Mouse (Mus musculus) yolk sac, embryonic 10.5 days (tissue): ENCODE results near the gene Nop56.

ENCODE experiments used
- DNase-seq: peaks from one replicate; pipeline ENCODE4 v3.0.0-alpha.2; 2017; ENCODE audit warnings: low spot score

The Nop56 gene

DNA sequence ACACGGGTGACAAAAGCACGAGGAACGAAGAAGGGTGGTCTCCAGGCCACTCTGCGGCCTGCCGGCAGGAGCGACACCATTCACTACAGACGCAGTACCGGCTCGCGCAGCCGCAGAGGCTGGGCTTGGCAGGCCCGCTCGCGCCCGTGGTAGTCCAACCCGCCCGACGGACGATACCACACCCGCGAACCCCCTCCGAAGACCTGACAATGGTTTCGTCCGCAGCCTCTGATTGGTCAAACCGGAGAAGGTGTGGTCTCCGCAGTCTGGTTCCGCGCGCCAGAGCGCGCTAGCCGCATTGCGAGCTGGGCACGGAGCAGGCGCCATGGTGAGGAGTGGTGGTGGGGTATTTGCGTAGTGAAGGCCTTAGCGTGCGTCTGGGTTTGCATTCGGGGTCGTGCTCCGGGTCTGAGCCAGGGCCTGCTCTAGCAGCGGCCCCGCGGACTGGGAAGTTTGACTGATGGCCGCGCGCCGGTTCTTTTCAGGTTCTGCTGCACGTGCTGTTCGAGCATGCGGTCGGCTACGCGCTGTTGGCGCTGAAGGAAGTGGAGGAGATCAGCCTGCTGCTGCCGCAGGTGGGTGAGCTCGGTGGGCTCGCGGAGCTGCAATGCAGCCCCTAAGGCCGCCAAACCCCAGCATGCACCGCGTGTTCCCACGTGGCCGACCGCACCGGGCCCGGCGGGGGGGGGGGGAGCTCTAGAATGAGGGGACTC is at the start of gene Nop56:
Gene Nop56 (plus strand): TSS at position 282 of the 713 bp plus-strand sequence.
- DNase-seq = peak; percentile 99

DNA sequence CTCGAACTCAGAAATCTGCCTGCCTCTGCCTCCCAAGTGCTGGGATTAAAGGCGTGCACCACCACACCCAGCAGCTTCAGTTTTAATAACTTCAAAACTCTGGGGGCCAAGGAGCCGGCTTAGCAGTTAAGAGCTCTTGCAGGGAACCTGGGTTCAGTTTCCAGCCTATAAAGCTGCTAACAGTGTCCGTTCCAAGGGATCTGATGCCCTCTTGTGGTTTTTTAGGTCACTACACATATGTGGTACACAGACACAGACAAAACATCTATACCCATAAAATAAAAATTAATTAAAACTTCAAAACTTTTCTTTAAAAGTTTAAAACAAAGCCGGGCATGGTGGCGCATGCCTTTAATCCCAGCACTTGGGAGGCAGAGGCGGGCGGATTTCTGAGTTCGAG is 27.3 kb upstream of the Nop56 start:
- DNase-seq = peak; percentile 5

DNA sequence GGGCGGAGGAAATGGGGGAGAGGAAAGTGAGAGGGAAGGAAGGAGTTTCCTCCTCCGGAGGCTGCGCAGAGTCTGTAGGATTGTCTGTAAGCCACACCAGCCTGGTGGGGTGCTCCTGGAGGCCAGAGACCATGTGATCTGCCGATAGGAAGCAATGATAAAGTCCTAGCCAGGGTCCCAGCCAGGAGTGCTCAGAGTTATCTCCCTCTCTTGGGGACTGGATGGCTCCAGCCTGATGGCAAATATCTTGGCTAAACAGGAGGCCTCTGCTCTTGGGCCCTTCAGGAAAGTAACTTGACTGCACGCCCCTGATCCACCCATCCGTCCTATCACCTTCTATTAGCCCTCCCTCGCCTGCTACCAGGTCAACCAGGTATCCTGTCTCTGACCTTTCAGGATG is 26.0 kb upstream of the Nop56 start:
- DNase-seq = no peak

DNA sequence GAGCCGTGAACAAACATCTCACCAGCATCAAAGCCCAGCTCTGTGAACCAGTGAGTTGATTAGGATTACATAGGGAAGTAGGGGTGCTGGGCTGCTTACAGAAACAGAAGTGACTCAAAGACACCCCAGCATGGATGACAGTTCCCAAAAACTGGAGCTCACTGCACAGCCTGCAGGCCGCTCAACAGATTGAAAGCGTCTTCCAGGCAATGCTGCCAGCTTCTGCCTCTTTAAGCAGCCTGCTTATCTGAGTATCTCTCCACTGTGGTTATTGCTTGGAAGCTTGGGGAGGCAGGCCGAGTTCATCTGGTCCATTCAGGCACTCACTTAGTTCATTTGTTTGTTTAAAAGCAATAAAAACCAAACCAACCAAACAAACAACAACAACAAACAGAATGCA is 17.5 kb upstream of the Nop56 start:
- no peak for DNase-seq

DNA sequence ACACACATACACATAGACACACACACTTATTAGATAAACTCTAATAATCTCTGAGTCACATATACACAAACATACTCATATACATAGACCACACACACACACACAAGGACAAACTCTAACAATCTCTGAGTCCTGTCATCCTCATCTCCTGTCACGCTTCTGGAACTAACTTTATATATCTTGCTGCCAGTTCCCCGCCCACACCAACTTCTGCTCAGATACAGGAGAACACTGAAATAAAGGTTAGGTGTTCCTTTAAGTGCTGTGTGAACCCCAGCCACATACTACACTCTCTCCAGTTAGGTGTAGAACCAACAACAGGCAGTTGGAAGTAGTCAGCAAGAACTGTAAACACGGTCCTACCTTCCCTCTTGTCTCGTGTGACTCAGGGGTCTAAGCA is 13.4 kb upstream of the Nop56 start:
- no peak for DNase-seq

DNA sequence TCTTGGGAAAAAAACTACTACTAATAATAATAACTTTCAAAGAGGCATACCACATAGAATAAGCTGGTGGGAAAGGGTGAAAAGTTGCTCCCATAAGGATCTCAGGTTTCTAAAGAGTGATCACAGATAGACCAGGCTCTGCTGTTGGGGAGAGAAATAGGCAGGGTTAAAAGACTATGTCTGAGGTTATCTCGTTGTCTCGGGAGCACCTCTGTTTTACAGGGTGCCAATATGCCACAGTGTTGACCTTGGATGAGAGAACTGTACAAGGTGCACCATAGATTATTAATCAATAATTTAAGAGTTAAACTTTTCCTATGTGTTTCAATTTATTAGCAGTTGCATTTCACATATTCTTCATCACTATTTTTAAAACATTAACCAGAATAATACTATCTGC is 12.3 kb upstream of the Nop56 start:
- DNase-seq = no peak

DNA sequence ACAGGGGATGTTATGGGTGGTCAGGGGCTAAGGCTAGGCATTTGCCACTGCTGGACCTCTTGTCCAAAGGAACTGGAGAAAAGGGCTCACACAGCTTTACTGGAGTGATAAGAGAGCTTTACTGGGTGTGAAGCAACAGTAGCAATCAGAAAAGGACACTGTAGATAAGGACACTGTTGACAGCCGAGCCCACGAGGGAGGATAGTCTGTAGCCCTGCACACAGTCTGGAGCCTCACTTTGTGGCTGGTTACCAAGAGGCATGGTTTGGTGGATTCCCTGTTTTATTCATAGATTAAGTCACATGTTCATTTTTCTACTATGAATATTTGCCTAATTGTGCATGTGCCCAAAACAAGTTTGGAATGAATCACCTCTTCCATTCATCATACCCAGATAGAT is 11.8 kb upstream of the Nop56 start:
- no peak for DNase-seq

DNA sequence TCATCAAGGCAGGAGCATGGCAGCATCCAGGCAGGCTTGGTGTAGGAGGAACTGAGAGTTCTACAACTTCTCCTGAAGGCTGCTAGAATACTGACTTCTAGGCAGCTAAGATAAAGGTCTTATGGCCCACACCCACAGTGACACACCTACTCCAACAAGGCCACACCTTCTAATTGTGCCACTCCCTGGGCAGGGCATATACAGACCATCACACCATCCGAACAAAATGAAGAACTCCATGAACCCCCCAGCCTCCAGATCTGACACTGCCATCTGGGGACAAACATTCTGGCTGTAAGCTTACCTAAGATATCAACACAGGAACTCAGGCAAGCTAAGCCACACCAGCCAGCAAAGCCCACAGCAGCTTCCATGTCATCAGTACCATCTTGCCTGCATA is 8.7 kb upstream of the Nop56 start:
- no peak for DNase-seq

DNA sequence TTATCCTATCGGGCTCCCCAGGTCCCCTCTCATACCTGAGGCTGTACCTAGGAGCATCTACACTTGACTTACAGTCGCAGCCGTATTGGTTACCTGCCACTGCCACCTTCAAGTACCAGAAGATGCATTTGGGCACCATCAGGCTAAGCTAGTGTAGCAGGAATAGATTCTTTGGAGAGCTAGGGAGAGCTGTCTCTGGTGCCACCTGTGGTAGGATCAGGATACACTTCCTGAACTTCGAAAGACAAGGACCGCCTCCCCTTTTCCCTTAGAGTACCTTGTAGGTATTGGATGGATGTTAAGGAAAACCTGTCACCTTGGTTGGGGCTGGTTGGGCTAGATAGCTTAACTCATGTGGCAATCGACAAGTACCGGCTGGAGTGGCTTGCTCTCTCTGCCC is 6.2 kb upstream of the Nop56 start:
- DNase-seq = no peak

DNA sequence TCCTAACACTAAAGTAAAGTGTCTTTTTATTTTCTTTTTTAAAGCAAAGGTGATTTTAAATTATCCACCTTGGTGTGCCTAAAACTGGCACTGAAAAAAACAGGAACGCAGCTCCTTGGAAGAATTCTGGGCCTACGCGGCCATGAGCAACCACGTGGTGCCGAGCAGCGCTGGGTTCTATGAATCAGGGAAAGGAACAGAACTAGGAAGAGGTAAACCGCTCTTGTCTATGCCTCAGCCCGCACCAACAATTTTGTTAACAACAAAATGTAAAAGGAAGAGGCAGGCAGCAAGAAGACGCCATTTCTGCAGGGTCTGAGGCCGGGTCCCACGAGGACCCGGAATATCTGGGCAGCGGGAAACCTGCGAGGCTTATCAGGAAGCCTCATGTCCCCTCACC is 498 bp upstream of the Nop56 start:
- no peak for DNase-seq

DNA sequence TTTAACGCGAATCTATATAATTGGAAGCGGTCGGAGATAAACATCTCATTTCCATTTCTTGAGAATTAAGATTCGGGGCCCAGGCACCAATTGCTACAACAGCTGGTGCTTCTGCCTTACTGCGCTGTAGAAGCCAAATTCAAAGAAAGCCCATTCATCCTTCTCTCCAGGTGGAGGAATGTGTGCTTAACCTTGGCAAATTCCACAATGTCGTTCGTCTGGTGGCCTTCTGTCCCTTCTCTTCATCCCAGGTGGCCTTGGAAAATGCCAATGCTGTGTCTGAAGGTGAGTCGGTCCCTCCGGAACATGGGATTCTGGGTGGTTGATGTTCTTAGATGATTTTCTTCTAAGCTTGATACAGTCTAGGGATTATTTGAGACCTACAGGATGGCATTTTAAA is 632 bp downstream of the Nop56 start:
- no peak for DNase-seq

DNA sequence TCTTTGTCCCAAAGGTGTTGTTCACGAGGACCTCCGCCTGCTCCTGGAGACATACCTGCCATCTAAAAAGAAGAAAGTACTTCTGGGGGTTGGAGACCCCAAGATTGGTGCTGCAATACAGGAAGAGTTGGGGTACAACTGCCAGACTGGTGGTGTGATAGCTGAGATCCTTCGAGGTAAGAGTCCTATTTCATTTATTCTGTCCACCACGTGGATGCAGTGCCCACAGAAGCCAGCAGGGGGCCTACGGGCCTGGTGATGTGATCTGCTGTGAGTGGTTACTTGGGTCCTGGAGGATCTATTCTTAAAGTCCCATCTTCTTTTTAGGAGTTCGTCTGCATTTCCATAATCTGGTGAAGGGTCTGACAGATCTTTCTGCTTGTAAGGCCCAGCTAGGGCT is 1.4 kb downstream of the Nop56 start:
- DNase-seq = peak; percentile 38

DNA sequence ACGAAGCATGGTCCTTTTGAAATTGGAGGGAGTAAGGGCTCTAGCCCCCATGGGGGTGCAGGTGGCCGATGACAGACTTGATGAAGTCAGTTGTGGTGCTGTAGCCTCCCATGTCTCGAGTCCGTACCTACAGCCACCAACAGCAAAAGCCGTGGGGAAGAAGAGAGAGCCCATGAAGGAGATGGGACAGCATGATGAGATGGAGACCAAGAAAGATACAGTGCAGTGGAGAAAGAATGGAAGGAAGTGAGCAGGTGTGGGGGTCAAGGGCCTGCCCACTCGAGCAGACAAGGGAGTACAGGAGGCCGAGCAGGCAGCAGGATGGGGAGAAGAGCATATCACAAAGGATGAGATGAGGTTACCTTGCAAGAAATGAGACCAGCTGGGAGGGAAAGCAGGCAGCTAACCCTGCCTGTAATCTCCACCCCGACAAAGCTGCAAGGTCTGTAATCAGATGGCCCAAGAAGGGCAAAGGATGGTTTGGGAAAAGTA is 5.4 kb downstream of the Nop56 start:
- no peak for DNase-seq

DNA sequence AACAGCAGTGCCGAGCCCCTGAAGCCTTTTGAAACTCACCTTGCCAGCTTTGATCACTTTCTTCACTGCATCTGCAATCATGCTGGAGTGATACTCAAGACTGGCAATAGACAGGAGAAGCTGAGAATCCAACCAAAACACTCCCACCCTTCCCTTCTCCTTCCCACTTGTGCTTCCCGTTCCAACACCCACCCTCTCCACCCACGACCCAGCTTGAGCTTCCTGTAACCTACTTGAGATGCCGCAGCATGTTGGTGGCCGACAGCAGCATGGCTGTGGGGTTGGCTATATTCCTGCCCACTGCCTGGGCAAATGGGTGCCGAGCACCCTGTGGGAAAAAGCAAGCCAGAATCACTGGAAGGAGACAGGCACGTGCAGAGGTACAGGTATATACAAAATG is 6.0 kb downstream of the Nop56 start:
- no peak for DNase-seq

DNA sequence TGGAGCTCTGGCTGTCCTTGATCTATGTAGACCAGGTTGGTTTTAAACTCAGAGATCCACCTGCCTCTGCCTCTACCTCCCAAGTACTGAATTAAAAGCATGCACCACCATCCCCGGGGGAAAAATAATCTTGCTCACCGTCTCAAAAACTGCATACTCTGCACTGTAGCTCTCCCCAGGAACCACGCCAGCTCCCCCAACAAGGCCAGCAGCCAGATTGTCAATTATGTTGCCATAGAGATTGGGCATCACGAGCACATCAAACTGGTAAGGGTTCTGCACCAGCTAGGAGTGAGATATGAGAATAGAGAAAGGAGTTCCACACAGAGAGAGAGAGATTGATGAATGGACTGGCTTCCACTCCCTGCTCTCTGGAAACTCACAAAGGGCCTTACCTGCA is 6.6 kb downstream of the Nop56 start:
- DNase-seq = no peak

DNA sequence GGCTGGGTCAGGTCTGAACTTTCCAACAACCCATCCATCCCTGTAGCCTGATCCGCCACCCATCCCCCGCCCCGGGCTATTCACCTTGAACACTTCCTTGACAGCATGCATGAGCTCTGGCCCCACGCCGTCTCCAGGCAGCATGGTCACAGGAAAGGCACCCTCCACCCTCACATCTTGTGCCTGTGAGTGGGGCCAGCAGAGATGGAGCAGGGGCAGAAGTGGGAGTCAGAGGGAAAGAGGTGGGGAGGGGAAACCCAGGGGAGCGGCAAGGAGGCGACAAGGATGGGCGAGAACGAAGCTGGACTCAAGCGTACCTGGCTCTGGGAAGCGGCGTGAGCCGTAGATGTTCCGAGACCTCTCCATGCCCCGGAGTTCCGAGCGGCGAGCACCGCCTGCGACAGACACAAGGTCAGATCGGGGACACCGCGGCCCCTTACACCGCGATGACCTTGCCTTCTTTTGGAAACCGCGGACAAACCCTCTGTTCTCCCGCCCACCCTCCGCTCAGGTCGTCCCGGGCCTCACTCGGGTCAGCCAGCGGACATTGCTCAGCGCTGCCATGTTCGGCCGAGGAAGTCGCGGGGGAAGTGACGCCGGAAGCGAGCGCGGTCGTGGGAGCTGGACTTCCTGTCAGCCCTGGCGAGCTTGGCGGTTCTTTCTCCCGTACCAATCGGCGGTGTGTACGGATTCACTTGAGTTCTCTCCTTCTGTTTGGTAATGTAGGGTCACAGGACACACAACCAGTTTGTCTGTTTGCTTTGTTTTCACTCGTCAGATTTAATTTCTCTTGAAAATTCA is 9.8 kb downstream of the Nop56 start, which contains the start of gene Idh3b:
Gene Idh3b (minus strand): TSS at position 694 of the 801 bp plus-strand sequence.
- peak; percentile 87 for DNase-seq

DNA sequence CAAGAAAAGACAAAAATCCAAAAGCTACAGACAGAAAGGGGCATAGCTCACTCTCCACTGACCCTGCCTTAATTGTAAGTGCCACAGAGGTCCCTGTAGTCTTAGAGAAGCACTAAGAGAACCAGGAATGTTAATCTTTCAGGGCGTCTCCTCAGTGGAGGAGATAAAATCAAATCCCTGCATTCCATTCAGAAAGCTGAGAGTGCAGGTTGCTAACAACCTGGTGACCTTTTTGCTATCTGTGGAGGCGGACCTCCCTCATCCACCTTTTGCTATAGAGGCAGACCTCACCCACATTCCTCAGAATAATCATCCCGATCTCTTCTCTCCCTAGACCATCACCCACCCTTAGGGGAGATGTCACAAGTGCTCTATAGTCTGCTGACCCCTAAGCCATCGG is 14.9 kb downstream of the Nop56 start:
- DNase-seq = peak; percentile 61

DNA sequence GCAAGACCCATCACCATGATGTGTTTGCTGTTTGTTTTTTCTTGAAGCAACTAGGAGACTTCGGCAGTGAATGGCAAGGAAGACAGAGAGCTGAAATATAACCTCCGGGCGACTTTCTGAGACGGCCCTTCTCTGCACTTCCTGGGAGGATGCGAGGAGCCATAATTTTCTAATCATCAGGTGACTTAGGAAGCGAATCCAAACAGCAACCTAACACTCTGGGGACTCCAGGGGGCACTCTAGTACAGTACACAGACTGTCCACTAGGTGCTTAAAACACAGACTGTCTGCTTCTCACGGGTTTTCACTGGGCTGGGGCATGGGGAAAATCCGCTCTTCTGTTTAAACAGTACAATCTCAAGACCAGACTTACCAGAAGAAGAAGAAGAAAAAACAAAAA is 17.2 kb downstream of the Nop56 start:
- peak; percentile 54 for DNase-seq

DNA sequence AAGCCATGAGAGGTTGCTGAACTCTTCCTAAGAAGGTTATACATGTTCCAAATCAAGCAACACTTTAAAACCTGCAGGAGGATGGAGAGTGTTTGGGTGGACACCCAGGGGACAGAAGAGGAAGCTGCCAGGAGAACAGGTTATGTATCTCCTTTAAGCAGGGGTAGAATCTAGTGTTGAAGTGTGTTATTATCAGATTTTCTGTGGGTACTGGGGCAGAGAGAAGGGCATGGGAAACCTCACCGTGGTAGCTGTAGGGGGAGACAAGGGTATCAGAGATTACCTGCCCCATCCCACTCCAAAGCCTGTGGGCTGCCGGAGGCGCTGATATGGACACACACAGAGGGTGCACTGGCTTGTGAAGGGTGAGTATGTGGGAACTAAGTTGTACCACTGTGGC is 18.8 kb downstream of the Nop56 start:
- no peak for DNase-seq

DNA sequence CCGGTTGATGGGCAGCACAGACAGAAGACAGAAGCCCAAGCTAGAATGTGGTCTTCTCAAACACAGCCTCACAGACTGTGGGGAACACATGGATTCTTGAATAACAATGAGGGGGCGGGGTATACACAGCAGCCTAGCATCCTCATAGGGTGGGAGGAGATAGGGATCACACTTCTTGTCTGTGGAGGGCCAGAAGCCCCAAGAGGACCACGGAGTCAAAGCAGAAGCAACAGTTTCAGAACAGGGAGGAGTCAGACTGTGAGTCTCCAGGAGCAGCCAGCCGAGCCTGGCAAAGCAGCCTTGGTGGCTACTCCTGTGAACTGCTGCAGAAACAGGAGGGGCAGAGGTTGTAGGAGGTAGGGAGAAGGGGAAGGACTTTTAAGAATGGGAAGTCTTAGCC is 19.3 kb downstream of the Nop56 start:
- no peak for DNase-seq

DNA sequence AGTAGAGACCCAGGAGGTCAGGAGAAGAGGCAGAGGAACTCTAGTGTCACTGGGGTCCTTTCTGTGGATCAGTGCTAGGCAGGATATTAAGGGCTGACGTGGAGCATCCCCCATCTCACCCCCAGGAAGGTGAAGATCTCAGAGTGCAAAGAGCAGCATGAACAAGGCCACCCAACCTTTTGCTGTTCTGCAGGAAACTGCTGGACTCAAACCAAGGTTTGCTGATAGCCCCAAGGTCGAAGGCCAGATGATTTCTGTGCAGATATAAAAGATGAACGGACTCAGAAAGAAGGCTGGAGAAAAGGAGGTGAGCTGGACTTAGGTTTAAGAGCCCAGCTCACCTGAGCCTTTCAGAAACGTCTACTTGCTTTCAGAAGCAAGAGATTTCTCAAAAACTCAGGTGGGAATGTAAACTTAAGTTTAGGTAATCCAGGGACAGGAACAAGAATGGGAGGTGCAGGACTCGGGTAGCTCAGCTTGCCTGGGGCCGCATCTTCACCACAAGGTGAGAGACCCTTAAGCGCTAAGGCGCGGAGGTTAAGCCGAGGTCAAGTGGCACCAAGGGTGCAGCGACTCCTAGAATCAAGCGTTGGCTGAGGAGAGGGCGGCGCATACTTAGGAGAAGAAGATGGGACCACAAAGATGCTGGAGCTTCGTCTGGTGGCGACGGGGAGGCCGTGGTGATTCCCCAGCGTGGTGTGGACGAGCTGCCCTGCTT is 20.1 kb downstream of the Nop56 start:
- DNase-seq = no peak

DNA sequence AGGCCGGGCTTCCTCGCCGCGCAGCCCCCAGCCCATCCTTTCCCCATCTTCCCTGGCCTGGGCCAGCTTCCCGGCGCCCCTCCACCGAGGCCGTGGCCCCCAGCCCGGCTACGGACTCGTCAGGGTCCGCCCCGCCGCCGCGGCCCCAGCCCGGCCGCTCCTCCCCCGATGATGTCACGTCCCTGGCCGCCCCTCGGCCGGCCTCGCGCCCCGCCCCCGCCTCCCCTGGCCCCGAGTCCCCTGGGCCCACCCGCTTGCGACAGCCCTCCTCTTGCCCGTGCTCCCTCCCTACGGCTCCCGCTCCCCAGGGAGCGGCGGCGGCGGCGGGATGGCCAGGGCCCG is 20.7 kb downstream of the Nop56 start, which contains the start of gene Ebf4:
Gene Ebf4 (plus strand): TSS at position 234 of the 342 bp plus-strand sequence.
- DNase-seq = peak; percentile 81
